Mouse (Mus musculus) adrenal gland, postnatal 14 days (tissue): ENCODE measurements around the gene Klrd1. TPM values are rescaled to one million over a fixed set of nuclear protein-coding genes. Genes with fewer than 3 reads are reported as not detected.

Experiments used
- total RNA-seq: library from RNA; stranded (reverse); gene quantifications from 2 replicates; pipeline ENCODE4 v1.2.3, GENCODE M21; 2021

The Klrd1 gene
- total RNA-seq, 1 experiment from 2014 or later: not detected

Other genes starting within 250 kb of the Klrd1 start
- 0.67 and 0.79 TPM in 2 replicates for gene Clec12a, start 249.1 kb upstream of the Klrd1 start, total RNA-seq
- gene Clec12b, start 205.9 kb upstream of the Klrd1 start, total RNA-seq: 0.26 TPM in 1 of 2 replicates, not detected in the other
- 2.4 and 3.1 TPM in 2 replicates for gene Clec1b, start 194.5 kb upstream of the Klrd1 start, total RNA-seq
- 0.82 and 1.4 TPM in 2 replicates for gene Clec9a, start 182.9 kb upstream of the Klrd1 start, total RNA-seq
- gene Clec1a, start 139.8 kb upstream of the Klrd1 start, total RNA-seq: 7.9 and 14.0 TPM in 2 replicates
- gene Olr1, start 84.6 kb upstream of the Klrd1 start, total RNA-seq: 1.1 TPM in 1 of 2 replicates, not detected in the other
- gene Tmem52b, start 79.2 kb upstream of the Klrd1 start, total RNA-seq: not detected in 2 replicates
- gene Gabarapl1, start 58.6 kb upstream of the Klrd1 start, total RNA-seq: 216 and 263 TPM in 2 replicates
- not detected in 2 replicates for gene Klre1, start 13.9 kb upstream of the Klrd1 start, total RNA-seq
- gene Klrk1, start 32.1 kb downstream of the Klrd1 start, total RNA-seq: 1.5 TPM in 1 of 2 replicates, not detected in the other
- gene Klrc3, start 51.6 kb downstream of the Klrd1 start, total RNA-seq: not detected in 2 replicates
- gene Klrc2, start 68.9 kb downstream of the Klrd1 start, total RNA-seq: not detected in 2 replicates
- not detected in 2 replicates for gene Klrc1, start 87.2 kb downstream of the Klrd1 start, total RNA-seq
- not detected in 2 replicates for gene Klri1, start 125.3 kb downstream of the Klrd1 start, total RNA-seq
- not detected in 2 replicates for gene Klri2, start 148.7 kb downstream of the Klrd1 start, total RNA-seq
- gene Gm156, start 192.5 kb downstream of the Klrd1 start, total RNA-seq: not detected in 2 replicates